Mouse (Mus musculus): Measurements from ENCODE around the gene Slc31a2. TPM values are rescaled to one million over a fixed set of nuclear protein-coding genes. Genes with fewer than 3 reads are reported as not detected.

The Slc31a2 gene
- polyA plus RNA-seq, 1 experiment, result 12.4 TPM

- TF ChIP-seq POLR2A (IDR thresholded peaks at IDR 0.05; ENCODE audit: borderline replicate concordance, extremely low read depth, insufficient read depth, insufficient read length, poor library complexity, severe bottlenecking), result no peak
- TF ChIP-seq CTCF (IDR thresholded peaks at IDR 0.05; ENCODE audit: borderline replicate concordance, extremely low read depth, insufficient read depth, insufficient read length), result no peak
- no peak for DNase-seq (ENCODE audit: low read depth)
These were observed 60.3 kb downstream of the Slc31a2 start for GRCm38 (mm10) chr4:62322684-62323083.

GRCm38 (mm10) chr4:62326111-62326510 is 63.7 kb downstream of the Slc31a2 start:
- TF ChIP-seq CTCF (IDR thresholded peaks at IDR 0.05; ENCODE audit: borderline replicate concordance, extremely low read depth, insufficient read depth, insufficient read length), result no peak
- no peak for TF ChIP-seq POLR2A (IDR thresholded peaks at IDR 0.05; ENCODE audit: borderline replicate concordance, extremely low read depth, insufficient read depth, insufficient read length, poor library complexity, severe bottlenecking)
- no peak for DNase-seq (ENCODE audit: low read depth)

- no peak for DNase-seq (ENCODE audit: low read depth)
These were observed 66.7 kb downstream of the Slc31a2 start for GRCm38 (mm10) chr4:62328941-62329660.

GRCm38 (mm10) chr4:62331977-62332376 is 69.6 kb downstream of the Slc31a2 start:
- peak; percentile 15 for DNase-seq (ENCODE audit: low read depth)
- no peak for TF ChIP-seq POLR2A (IDR thresholded peaks at IDR 0.05; ENCODE audit: borderline replicate concordance, extremely low read depth, insufficient read depth, insufficient read length, poor library complexity, severe bottlenecking)
- peak; percentile 11; the same call in 1 of the 2 replicates for TF ChIP-seq CTCF (IDR thresholded peaks at IDR 0.05; ENCODE audit: borderline replicate concordance, extremely low read depth, insufficient read depth, insufficient read length)

More at GRCm38 (mm10) chr4:62328941-62329660, 66.7 kb downstream of the Slc31a2 start:
- no peak for TF ChIP-seq CTCF (IDR thresholded peaks at IDR 0.05; ENCODE audit: borderline replicate concordance, extremely low read depth, insufficient read depth, insufficient read length)
- no peak for TF ChIP-seq POLR2A (IDR thresholded peaks at IDR 0.05; ENCODE audit: borderline replicate concordance, extremely low read depth, insufficient read depth, insufficient read length, poor library complexity, severe bottlenecking)

- no peak for DNase-seq (ENCODE audit: low read depth)
- TF ChIP-seq POLR2A (IDR thresholded peaks at IDR 0.05; ENCODE audit: borderline replicate concordance, extremely low read depth, insufficient read depth, insufficient read length, poor library complexity, severe bottlenecking) (no peak), CTCF (IDR thresholded peaks at IDR 0.05; ENCODE audit: borderline replicate concordance, extremely low read depth, insufficient read depth, insufficient read length) (no peak)
These were observed 76.2 kb downstream of the Slc31a2 start for GRCm38 (mm10) chr4:62338536-62338935.

- no peak for TF ChIP-seq POLR2A (IDR thresholded peaks at IDR 0.05; ENCODE audit: borderline replicate concordance, extremely low read depth, insufficient read depth, insufficient read length, poor library complexity, severe bottlenecking)
- no peak for TF ChIP-seq CTCF (IDR thresholded peaks at IDR 0.05; ENCODE audit: borderline replicate concordance, extremely low read depth, insufficient read depth, insufficient read length)
- DNase-seq (ENCODE audit: low read depth), result no peak
These were observed 81.6 kb downstream of the Slc31a2 start for GRCm38 (mm10) chr4:62344000-62344399.

DNA sequence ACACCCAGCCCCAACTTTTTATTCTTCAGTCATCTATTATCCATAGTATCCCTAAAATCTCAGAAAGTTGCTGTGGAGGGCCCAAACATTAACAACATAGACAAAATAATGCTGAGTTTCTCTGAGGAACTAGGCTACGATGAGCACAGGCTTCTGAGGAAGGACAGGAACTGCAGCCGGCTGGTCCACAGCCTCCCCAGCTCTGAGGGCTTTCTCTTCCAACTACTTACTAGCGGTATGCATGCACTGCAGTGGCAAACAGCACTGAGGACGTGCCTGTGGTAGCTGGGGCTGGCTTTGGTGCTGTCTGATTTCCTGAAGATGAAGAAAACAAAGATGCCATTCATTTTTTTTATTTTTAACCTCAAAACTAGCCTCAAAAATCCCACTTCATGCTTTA is 83.5 kb downstream of the Slc31a2 start:
- TF ChIP-seq POLR2A (IDR thresholded peaks at IDR 0.05; ENCODE audit: borderline replicate concordance, extremely low read depth, insufficient read depth, insufficient read length, poor library complexity, severe bottlenecking), result no peak
- no peak for TF ChIP-seq CTCF (IDR thresholded peaks at IDR 0.05; ENCODE audit: borderline replicate concordance, extremely low read depth, insufficient read depth, insufficient read length)
- DNase-seq (ENCODE audit: low read depth), result no peak

GRCm38 (mm10) chr4:62347605-62348328 is 85.4 kb downstream of the Slc31a2 start:
- DNase-seq (ENCODE audit: low read depth), result peak; percentile 11
- TF ChIP-seq POLR2A (IDR thresholded peaks at IDR 0.05; ENCODE audit: borderline replicate concordance, extremely low read depth, insufficient read depth, insufficient read length, poor library complexity, severe bottlenecking), result no peak
- TF ChIP-seq CTCF (IDR thresholded peaks at IDR 0.05; ENCODE audit: borderline replicate concordance, extremely low read depth, insufficient read depth, insufficient read length), result no peak

Other genes starting within 250 kb of the Slc31a2 start
- gene Mup20, start 208.4 kb upstream of the Slc31a2 start, polyA plus RNA-seq (2012; rRNA removed), result not detected in 2 replicates
- not detected in 2 replicates for gene Mup3, start 175.2 kb upstream of the Slc31a2 start, polyA plus RNA-seq (2012; rRNA removed)
- gene Mup21, start 111.7 kb upstream of the Slc31a2 start, polyA plus RNA-seq (2012; rRNA removed), result not detected in 2 replicates
- 13.8 and 21.7 TPM in 2 replicates for gene Zfp37, start 31.5 kb upstream of the Slc31a2 start, polyA plus RNA-seq (2012; rRNA removed)
- 22.3 and 22.4 TPM in 2 replicates for gene Fkbp15, start 98.0 kb downstream of the Slc31a2 start, polyA plus RNA-seq (2012; rRNA removed)
- 30.0 and 32.3 TPM in 2 replicates for gene Slc31a1, start 98.2 kb downstream of the Slc31a2 start, polyA plus RNA-seq (2012; rRNA removed)
- gene Cdc26, start 146.1 kb downstream of the Slc31a2 start, polyA plus RNA-seq (2012; rRNA removed), result 84.0 and 92.6 TPM in 2 replicates
- 23.4 and 26.7 TPM in 2 replicates for gene Prpf4, start 146.2 kb downstream of the Slc31a2 start, polyA plus RNA-seq (2012; rRNA removed)
- 0.96 and 1.2 TPM in 2 replicates for gene Rnf183, start 172.7 kb downstream of the Slc31a2 start, polyA plus RNA-seq (2012; rRNA removed)
- 6.9 and 8.0 TPM in 2 replicates for gene Wdr31, start 208.3 kb downstream of the Slc31a2 start, polyA plus RNA-seq (2012; rRNA removed)
- 0.72 TPM in 2 replicates for gene Bspry, start 217.5 kb downstream of the Slc31a2 start, polyA plus RNA-seq (2012; rRNA removed)
- gene Hdhd3, start 240.9 kb downstream of the Slc31a2 start, polyA plus RNA-seq (2012; rRNA removed), result 6.9 and 8.8 TPM in 2 replicates